Mouse (Mus musculus) ES-Bruce4 (cell line): ENCODE measurements around the gene Naga.

ENCODE experiments used
- CTCF ChIP-seq: IDR thresholded peaks from one replicate; pipeline ENCODE4 v1.8.1; 2011; ENCODE audit warnings: low read depth, low read length
- EP300 ChIP-seq: IDR thresholded peaks from 2 replicates; pipeline ENCODE4 v1.6.1; 2011; ENCODE audit warnings: low read depth, low read length; ENCODE audit not compliant: insufficient read depth
- POLR2A ChIP-seq: IDR thresholded peaks from one replicate; pipeline ENCODE4 v1.8.1; 2011; ENCODE audit warnings: low read length; ENCODE audit not compliant: insufficient read depth

DNA sequence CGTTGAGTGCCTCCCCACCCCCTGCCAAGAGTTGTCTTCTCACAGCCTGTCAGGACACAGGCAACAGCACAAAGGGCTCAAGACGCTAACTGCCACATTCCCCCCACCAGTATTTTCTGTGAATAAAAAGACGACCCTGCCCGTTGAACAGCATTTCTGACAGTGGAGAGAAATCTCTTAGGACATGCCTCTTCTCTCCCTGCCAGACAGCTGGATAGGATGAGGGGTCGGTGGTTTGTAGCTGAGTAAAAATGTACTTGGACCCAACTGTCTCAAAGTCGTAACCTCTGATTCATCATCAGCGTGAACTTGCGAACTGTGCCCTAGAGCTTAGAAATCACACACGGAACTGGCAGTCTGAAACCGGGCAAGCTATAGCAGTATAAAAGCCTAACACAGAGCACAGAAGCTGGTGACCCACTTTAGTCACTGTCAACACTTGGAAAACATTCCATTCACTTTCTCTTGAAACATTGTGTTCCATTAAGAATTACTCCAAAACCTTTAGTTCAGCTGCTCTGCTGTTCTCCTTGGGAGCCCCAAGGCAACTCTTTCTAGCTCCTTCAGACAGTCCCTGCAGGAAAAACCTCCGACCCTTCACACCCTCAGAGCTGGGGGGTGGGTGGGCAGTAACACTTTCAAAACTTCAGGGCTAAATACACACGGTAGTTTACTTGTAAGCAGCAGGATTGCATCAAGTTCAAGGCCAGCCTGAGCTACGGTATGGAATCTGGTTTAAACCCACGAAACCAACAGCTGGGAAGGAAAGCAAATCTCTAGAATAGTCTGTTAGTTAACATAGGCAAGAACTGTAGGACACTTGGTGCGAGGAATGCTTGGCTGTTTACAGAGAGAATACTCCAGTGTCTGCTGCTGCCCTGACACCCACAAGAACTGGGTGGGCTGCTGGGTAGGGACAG, 39.8 kb upstream of the Naga start:
- TF ChIP-seq CTCF: no peak
- TF ChIP-seq POLR2A: no peak
- no peak for TF ChIP-seq EP300
